Mouse (Mus musculus) small intestine, adult 2 months (tissue): ENCODE measurements at regions not wholly inside any gene's neighbourhood (a gene's known extent, or its start where the extent isn't known, plus 50 kb on each side); places are given as distances from the start of the nearest gene placed in this dataset.

ENCODE experiments used
- H3K27ac ChIP-seq: fragments of 200-500 bp; 2 replicates; pipeline ENCODE4 v1.5.1; 2012; ENCODE audit warnings: low read depth, low read length, control low read depth, inconsistent platforms; ENCODE audit not compliant: insufficient read depth
- H3K27me3 ChIP-seq: fragments of 200-500 bp; 2 replicates; pipeline ENCODE4 v1.6.1; 2012; ENCODE audit warnings: mild to moderate bottlenecking, moderate library complexity, low read length, inconsistent platforms; ENCODE audit not compliant: control insufficient read depth, insufficient read depth
- H3K36me3 ChIP-seq: fragments of 200-500 bp; 2 replicates; pipeline ENCODE4 v1.6.1; 2012; ENCODE audit warnings: mild to moderate bottlenecking, low read length, control low read depth, inconsistent platforms; ENCODE audit not compliant: control insufficient read depth, insufficient read depth
- H3K4me1 ChIP-seq: fragments of 200-500 bp; 2 replicates; pipeline ENCODE4 v1.6.1; 2012; ENCODE audit warnings: low read length, inconsistent platforms, mixed read lengths; ENCODE audit not compliant: control insufficient read depth, insufficient read depth, insufficient read length
- H3K4me3 ChIP-seq: fragments of 200-500 bp; 2 replicates; pipeline ENCODE4 v1.5.1; 2012; ENCODE audit warnings: low read depth, mild to moderate bottlenecking, control low read depth, inconsistent platforms, low read length, moderate library complexity
- CTCF ChIP-seq: fragments of 200-500 bp; IDR thresholded peaks from 2 replicates; pipeline ENCODE4 v1.5.1; 2012; ENCODE audit warnings: low read depth, mild to moderate bottlenecking, control low read depth, inconsistent platforms, low read length, moderate library complexity, mixed read lengths; ENCODE audit not compliant: insufficient replicate concordance, insufficient read length; ENCODE audit errors: extremely low read depth
- POLR2A ChIP-seq: fragments of 200-500 bp; IDR thresholded peaks from 2 replicates; pipeline ENCODE4 v1.6.1; 2012; ENCODE audit warnings: low read depth, mild to moderate bottlenecking, control low read depth, inconsistent platforms, low read length, moderate library complexity
- WGBS: fragments of 180-500 bp; shearing (Covaris S2); methylation state at CpG from one replicate; pipeline ENCODE4 v1.1.7; 2018; 5-methylcytosine and 5-hydroxymethylcytosine counted together

DNA sequence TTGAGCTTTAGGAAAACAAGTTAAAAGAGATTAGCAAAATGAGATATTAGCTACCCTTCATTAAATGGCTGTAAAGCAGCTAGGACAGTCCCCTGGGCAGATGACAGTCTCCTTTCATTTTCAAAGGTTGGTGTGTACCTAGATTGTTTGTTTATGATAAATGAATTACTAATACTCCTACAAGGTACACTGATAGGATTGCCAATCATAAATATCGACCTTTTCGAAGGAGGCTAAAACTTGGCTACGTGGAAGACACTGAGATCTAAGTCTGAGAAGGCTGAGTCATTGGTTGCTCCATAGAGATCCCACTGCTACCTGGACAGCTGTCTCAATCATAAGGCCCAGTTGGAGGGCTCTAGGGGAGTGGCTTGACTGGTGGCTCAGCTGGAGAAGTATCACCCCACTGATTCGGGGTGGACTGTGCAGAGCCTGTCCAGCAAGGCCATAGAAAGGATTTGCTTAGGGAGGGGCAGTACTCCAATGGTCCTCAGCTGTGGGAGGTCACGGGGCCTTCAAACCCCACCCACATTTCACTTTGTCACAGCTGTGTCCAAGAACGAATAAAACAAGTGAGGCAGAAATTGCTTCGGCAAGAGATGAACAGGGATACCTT, 166.9 kb upstream of the Ift57 start:
- 54% methylated on average over 7 of the region's 7 CpGs for WGBS
- Histone ChIP-seq H3K27me3 (no peaks in the 10 kb centered on the region), H3K36me3 (no peaks in the 10 kb centered on the region), H3K4me1 (no peaks in the 10 kb centered on the region), H3K4me3 (no peak overlapping the region), H3K27ac (no peak overlapping the region)
- TF ChIP-seq POLR2A (no peak), CTCF (no peak)

DNA sequence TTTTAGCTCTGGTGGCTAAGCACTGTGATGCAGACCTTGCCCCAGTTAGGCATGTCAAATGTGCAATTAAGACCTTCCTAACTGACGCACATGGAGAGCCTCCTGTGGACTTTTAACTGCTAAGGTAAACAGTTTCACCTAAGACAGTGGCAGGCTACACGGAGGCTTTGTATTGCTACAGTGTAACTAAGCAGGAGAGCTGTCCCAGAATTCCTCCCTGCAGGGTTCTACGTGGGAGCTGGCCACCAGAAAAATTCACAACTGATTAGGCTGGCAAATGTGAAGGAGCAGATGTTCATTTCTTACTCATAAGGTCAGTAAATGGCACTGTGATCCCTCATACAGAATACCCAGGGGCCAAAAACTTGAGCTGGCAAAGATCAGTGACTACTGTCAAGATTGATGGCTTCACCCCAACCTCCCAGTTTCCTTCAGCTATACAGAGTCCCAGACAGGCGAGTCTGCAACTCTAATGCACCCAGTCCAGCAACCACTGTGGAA, 165.5 kb upstream of the Ift57 start:
- H3K36me3 ChIP-seq: no peaks in the 10 kb centered on the region
- no peaks in the 10 kb centered on the region for H3K27me3 ChIP-seq
- no peak overlapping the region for H3K27ac ChIP-seq
- 25% methylated on average over 4 of the region's 4 CpGs for WGBS
- TF ChIP-seq POLR2A: no peak
- TF ChIP-seq CTCF: no peak
- H3K4me3 ChIP-seq: no peak overlapping the region
- no peaks in the 10 kb centered on the region for H3K4me1 ChIP-seq

DNA sequence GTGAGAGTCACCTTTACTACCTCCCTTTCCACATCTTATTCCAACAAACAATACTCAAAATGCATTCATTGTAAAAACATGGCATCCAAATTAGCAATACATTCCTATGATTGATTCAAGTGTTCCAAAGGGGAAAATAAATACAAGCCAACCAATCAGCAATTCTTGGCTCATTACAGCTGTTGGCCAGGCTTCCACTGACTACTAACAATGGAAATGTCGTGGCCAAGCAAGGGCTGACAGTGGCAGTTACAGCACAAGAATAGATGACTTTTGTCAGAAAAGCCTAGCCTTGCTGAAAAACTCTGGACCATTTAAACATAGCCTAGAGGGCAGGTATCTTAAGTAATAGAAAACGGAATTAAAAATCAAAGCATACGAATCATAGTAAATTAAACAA, 148.8 kb upstream of the Ift57 start:
- no peak overlapping the region for H3K4me3 ChIP-seq
- no peaks in the 10 kb centered on the region for H3K4me1 ChIP-seq
- TF ChIP-seq POLR2A (no peak), CTCF (no peak)
- H3K36me3 ChIP-seq: no peaks in the 10 kb centered on the region
- 70% methylated on average over 3 of the region's 3 CpGs for WGBS
- H3K27me3 ChIP-seq: no peaks in the 10 kb centered on the region
- H3K27ac ChIP-seq: no peak overlapping the region

DNA sequence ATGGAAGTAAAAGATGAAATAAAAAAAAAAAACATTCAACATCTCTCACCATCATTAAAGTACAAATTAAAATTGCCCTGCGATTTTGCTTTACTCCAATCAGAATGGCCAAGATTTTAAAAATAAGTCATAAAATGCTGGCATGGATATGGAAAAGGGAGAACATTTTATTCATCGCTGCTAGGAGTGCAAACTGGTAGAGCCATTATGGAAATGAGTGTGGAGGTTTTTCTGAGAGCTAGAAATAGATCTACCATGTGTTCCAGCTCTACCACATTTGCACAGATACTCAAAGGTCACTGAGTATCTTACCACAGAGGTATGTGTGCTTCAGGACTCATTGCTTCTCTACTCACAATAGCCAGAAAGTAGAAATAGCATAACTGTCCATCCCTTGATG, 129.0 kb upstream of the Ift57 start:
- no peak overlapping the region for H3K27ac ChIP-seq
- H3K36me3 ChIP-seq: no peaks in the 10 kb centered on the region
- no peak overlapping the region for H3K4me3 ChIP-seq
- no peaks in the 10 kb centered on the region for H3K27me3 ChIP-seq
- no peaks in the 10 kb centered on the region for H3K4me1 ChIP-seq
- TF ChIP-seq CTCF (no peak), POLR2A (no peak)
- 87% methylated on average over 2 of the region's 2 CpGs for WGBS

DNA sequence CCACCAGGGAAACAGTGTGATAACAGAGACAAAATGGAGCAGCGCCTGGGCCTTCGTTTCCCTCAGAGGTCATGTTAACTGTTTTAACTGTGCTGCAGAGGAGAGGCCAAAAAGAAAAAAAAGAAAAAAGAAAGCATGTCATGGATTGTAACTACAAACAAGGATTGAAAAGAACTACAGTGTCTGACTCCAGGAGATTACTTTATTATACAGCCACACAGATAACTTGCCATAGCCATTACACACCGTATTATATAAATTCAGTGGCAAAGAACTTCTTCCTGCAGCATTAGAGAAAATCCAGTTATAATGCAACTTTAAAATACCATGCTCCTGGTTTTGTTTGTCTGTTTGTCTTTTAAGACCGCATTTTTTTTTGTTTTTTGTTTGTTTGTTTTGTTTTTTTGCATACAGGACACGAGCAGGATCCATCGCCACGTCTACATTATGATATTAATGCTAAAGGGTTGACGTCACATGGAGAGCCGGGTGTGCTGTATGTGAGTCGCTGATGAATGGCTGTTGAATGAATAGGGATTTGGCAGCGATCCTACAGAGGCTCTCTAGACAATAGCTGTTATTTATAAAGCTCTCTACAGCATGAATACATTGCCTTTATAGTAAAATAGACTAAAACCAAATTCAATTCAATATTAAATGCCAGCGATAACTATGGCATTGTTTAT, 126.4 kb upstream of the Ift57 start:
- H3K36me3 ChIP-seq: no peaks in the 10 kb centered on the region
- no peak overlapping the region for H3K4me3 ChIP-seq
- 77% methylated on average over 12 of the region's 12 CpGs for WGBS
- H3K4me1 ChIP-seq: no peaks in the 10 kb centered on the region
- no peak overlapping the region for H3K27ac ChIP-seq
- TF ChIP-seq POLR2A (no peak), CTCF (no peak)
- H3K27me3 ChIP-seq: no peaks in the 10 kb centered on the region

DNA sequence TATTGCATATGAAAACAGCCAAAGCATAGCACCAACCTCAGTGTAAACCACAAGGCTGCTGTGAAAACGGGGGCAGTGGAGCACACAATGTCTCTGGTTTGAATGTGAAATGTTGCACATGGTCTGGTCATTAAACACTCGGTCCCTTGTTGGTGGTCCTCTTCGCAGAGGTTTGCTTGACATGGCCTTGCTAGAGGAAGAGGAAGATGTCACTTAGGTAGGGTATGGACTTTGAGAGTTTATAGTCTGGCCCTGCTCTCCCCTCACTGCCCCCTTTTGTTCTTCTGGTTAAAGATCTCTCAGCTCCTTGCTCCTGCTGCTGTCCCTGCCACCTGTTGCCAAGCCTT, 125.9 kb upstream of the Ift57 start:
- Histone ChIP-seq H3K36me3 (no peaks in the 10 kb centered on the region), H3K27ac (no peak overlapping the region), H3K4me3 (no peak overlapping the region), H3K27me3 (no peaks in the 10 kb centered on the region), H3K4me1 (no peaks in the 10 kb centered on the region)
- TF ChIP-seq POLR2A: no peak
- TF ChIP-seq CTCF: no peak
- 77% methylated on average over 3 of the region's 3 CpGs for WGBS

DNA sequence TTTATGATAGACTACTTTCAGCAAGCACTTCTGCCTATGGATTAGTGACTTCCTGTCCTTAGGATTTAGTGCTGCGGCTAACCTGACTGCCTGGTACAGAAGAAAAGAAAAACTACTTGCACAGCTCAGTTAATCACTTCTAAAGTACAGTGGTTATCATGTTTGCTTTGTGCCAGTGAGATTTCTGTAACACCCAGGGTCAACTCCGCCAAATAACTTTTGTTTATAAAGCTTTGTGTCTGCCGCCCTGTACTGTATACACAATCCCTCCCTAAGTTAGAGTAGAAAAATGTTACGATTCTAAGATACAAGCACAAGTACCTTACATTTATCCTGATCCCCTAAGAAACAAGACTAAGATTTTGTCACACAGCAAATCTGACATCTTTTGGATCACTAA, 120.1 kb upstream of the Ift57 start:
- Histone ChIP-seq H3K27ac (no peak overlapping the region), H3K36me3 (no peaks in the 10 kb centered on the region), H3K4me3 (no peak overlapping the region), H3K27me3 (no peaks in the 10 kb centered on the region), H3K4me1 (no peaks in the 10 kb centered on the region)
- TF ChIP-seq POLR2A (no peak), CTCF (no peak)
- 62% methylated on average over 4 of the region's 4 CpGs for WGBS
